Mouse (Mus musculus): ENCODE results near the gene Emp3. TPM values are rescaled to one million over a fixed set of nuclear protein-coding genes. Genes with fewer than 3 reads are reported as not detected.
"Not testable (repeated sequence)": the region's sequence is repeated elsewhere in the genome, so short reads cannot be mapped to it uniquely, and the experiment has no call there.

The Emp3 gene
- polyA plus RNA-seq, 1 experiment from 2014 or later = 16.6 TPM

- Histone ChIP-seq H3K4me1 (no peaks in the 10 kb centered on the region), H3K4me3 (no peak overlapping the region), H3K27me3 (no peaks in the 10 kb centered on the region), H3K4me2 (no peak overlapping the region), H3K9ac (no peak overlapping the region), H3K9me3 (replicated peaks) (no peaks in the 10 kb centered on the region), H3K36me3 (ENCODE audit: poor library complexity, severe bottlenecking) (peaks cover 96% of the 10 kb centered on the region), H3K27ac (no peak overlapping the region)
- 97% methylated on average over 4 of the region's 4 CpGs for WGBS
- no peak for ATAC-seq
Measured at GRCm38 (mm10) chr7:45880531-45880930, 40.7 kb downstream of the Emp3 start.

GRCm38 (mm10) chr7:45878278-45878677 is 42.9 kb downstream of the Emp3 start, which contains the start of gene Grin2d:
TSS of gene Grin2d (minus strand) at chr7:45878378.
- 96% methylated on average over 1 of the region's 1 CpGs for WGBS
- not testable (repeated sequence) for H3K4me2 ChIP-seq; H3K9me3 ChIP-seq (replicated peaks); H3K4me3 ChIP-seq; H3K9ac ChIP-seq; H3K27ac ChIP-seq; ATAC-seq; H3K27me3 ChIP-seq
- Histone ChIP-seq H3K4me1 (peaks cover 18% of the 10 kb centered on the region), H3K36me3 (ENCODE audit: poor library complexity, severe bottlenecking) (peaks cover 88% of the 10 kb centered on the region)

DNA sequence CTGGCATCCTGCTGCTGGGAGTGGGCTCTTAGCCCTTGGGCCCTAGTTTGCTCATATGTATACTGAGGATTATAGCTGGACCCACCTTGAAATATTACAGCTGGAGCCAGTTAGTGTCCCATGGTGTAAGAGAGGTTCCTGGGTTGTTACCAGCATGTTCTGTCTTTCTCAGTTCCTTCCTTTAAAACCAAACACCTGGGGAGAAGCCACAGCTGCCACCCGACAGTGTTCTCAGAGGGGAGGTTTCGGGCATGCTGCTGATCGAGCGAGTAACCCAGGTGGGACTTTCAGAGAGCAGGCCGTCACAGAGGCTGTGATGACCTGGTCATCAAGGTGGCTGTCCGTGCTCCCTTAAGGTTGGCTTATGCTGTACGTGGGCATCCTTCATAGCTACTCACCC is 44.3 kb downstream of the Emp3 start:
- H3K4me3 ChIP-seq = no peak overlapping the region
- peaks cover 74% of the 10 kb centered on the region for H3K36me3 ChIP-seq (ENCODE audit: poor library complexity, severe bottlenecking)
- no peak overlapping the region for H3K4me2 ChIP-seq
- H3K9ac ChIP-seq = no peak overlapping the region
- no peak overlapping the region for H3K27ac ChIP-seq
- ATAC-seq = no peak
- WGBS = 95% methylated on average over 7 of the region's 7 CpGs
- H3K9me3 ChIP-seq (replicated peaks) = no peaks in the 10 kb centered on the region
- no peaks in the 10 kb centered on the region for H3K27me3 ChIP-seq
- H3K4me1 ChIP-seq = peaks cover 18% of the 10 kb centered on the region

DNA sequence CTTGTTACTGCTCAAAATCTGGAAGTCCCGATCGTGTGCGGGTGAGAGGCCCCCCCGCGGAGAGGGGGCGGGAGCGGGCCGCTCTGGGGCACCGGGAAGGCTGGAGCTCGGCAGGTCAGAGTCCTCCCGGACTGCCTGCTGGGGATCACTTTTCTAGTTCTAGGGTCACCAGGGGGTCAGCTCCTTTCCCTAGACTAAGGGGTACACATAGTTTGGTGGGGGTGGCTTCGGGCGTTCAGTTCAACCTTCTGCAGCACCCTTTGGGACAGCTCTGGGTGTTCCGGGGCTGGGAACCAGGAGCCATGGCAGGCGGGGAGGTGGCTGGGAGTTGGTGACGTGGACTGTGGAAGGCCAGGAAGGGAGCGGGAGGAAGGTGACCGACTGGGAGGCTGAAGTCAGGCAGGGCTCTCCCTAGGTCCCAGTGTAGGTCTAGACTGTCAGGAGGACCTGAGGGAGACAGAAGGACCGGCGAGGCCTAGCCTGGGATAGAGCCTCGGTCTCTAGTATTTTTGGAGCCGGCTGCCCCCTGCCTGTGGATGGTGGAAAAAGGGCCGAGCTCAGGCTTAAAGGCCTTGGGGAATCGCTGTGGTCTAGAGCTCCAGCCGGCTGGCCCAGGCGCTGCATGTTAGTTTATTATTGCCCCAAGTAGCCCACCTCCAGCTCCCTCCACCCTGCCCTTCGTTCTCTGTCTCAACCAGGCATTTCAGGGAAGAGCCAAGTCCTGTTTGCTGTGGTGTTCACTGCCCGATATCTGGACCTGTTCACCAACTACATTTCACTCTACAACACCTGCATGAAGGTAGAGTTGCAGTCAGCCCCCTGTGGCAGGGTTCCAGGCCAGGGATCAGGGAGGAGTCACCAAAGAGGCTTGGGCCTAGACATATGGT is 47.9 kb downstream of the Emp3 start:
- ATAC-seq = peak; percentile 46

DNA sequence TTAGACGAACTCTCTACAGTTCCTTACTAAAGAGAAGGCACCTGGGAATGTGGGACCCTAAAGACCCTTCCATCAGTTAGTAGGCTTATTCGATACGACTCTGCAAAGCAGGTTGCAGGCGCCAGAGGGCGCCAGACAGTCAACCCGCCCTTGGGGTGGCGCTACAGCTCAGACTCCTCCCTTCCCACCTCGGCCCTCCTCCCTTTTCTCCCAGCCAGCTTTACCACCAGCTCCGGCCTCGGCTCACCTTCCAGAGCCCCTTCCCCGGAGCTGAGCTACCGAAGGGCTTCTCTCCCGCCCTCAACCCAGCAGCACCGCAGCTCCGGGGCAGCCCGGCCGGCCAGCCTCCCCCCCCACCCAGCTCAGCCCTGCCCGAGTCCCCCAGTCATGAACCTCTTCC is 48.6 kb downstream of the Emp3 start, which contains the start of gene Kdelr1:
TSS of gene Kdelr1 (plus strand) at position 149 of the 400 bp plus-strand sequence.
- peak within 1 kb of the TSS; percentile 86 for H3K4me3 ChIP-seq
- H3K9me3 ChIP-seq (replicated peaks) = no peaks in the 10 kb centered on the region
- ATAC-seq = peak; percentile 84
- under 1% methylated on average over 15 of the region's 18 CpGs for WGBS
- peak within 1 kb of the TSS; percentile 97 for H3K9ac ChIP-seq
- H3K4me1 ChIP-seq = peaks cover 50% of the 10 kb centered on the region
- H3K36me3 ChIP-seq (ENCODE audit: poor library complexity, severe bottlenecking) = peaks cover 35% of the 10 kb centered on the region
- H3K4me2 ChIP-seq = peak within 1 kb of the TSS; percentile 92
- H3K27ac ChIP-seq = peak within 1 kb of the TSS; percentile 83
- peaks cover 40% of the 10 kb centered on the region for H3K27me3 ChIP-seq

More for the DNA sequence above, 47.9 kb downstream of the Emp3 start:
- Histone ChIP-seq H3K4me3 (peak overlapping the region; percentile 86), H3K27ac (peak overlapping the region; percentile 83), H3K27me3 (peaks cover 35% of the 10 kb centered on the region), H3K4me2 (peak overlapping the region; percentile 92), H3K9ac (peak overlapping the region; percentile 97), H3K36me3 (ENCODE audit: poor library complexity, severe bottlenecking) (peaks cover 39% of the 10 kb centered on the region), H3K4me1 (peaks cover 43% of the 10 kb centered on the region), H3K9me3 (replicated peaks) (no peaks in the 10 kb centered on the region)
- 2% methylated on average over 28 of the region's 28 CpGs for WGBS

DNA sequence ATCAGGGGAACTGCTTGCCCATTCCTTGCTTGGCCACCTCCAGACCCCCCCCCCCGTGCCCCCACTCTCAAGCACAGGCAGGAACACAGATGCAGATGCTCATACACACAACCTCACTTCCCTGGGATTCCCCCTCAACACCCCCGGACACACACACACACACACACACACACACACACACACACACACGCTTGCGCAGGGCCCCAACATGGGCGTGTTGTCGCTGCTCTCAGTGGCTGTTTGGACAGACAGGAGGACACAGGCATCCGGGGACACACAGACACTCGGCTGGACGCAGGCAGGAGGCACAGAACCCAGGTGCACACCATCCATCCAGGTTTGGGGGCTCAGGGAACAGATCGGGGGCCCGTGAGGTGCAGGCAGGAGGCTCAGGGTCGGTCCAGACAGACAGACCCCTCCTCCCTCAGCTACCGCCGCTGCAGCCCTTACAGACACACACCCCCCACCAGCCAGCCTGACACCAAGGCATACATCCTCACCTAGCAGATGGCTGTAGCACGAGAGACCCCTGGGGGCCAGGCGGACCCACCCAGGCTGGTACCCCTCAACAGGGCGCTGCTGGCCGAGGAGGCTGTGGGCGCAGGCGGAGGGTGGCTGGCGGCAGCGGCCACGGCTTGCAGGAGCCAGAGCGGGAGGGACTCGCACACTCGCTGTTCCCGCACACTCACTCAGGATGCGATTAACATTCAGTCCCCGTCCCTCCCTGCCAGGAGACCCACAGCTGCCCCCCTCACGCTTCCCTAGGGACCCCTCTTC is 50.7 kb downstream of the Emp3 start:
- WGBS = 0% methylated on average over 24 of the region's 30 CpGs
- Histone ChIP-seq H3K36me3 (ENCODE audit: poor library complexity, severe bottlenecking) (peaks cover 13% of the 10 kb centered on the region), H3K9ac (peak overlapping the region; percentile 66), H3K9me3 (replicated peaks) (no peaks in the 10 kb centered on the region), H3K4me1 (peaks cover 63% of the 10 kb centered on the region), H3K27ac (no peak overlapping the region), H3K27me3 (peaks cover 46% of the 10 kb centered on the region), H3K4me2 (peak overlapping the region; percentile 63), H3K4me3 (peak overlapping the region; percentile 35)
- ATAC-seq = no peak

GRCm38 (mm10) chr7:45869787-45870186 is 51.4 kb downstream of the Emp3 start:
- no peak overlapping the region for H3K27ac ChIP-seq
- peak overlapping the region; percentile 66 for H3K9ac ChIP-seq
- H3K9me3 ChIP-seq (replicated peaks) = no peaks in the 10 kb centered on the region
- peaks cover 7% of the 10 kb centered on the region; the same call in 1 of the 2 replicates for H3K36me3 ChIP-seq (ENCODE audit: poor library complexity, severe bottlenecking)
- WGBS = 10% methylated on average over 12 of the region's 14 CpGs
- peak overlapping the region; percentile 63 for H3K4me2 ChIP-seq
- peaks cover 59% of the 10 kb centered on the region for H3K4me1 ChIP-seq
- H3K27me3 ChIP-seq = peaks cover 46% of the 10 kb centered on the region
- H3K4me3 ChIP-seq = peak overlapping the region; percentile 35
- no peak for ATAC-seq

- H3K9ac ChIP-seq = 0 out of 2 replicates have a peak overlapping the region, but pooled peaks have one; percentile 66
- H3K36me3 ChIP-seq (ENCODE audit: poor library complexity, severe bottlenecking) = peaks cover 1% of the 10 kb centered on the region; the same call in 1 of the 2 replicates
- no peak for ATAC-seq
- peak overlapping the region; percentile 35; the same call in 1 of the 2 replicates for H3K4me3 ChIP-seq
- H3K27ac ChIP-seq = no peak overlapping the region
- peak overlapping the region; percentile 63 for H3K4me2 ChIP-seq
- peaks cover 46% of the 10 kb centered on the region for H3K27me3 ChIP-seq
- H3K9me3 ChIP-seq (replicated peaks) = no peaks in the 10 kb centered on the region
- peaks cover 54% of the 10 kb centered on the region for H3K4me1 ChIP-seq
- WGBS = 25% methylated on average over 8 of the region's 8 CpGs
Measured at GRCm38 (mm10) chr7:45869107-45869670, 52.0 kb downstream of the Emp3 start.

Other genes starting within 250 kb of the Emp3 start
- gene Ntn5, start 237.4 kb downstream of the Emp3 start, polyA plus RNA-seq (2015; fragmentation: Nextera tagmentation; extraction: Ambion mirVana) = 0.15 TPM in 1 of 2 replicates, not detected in the other
- 0.16 and 0.17 TPM in 2 replicates for gene Sec1, start 227.0 kb downstream of the Emp3 start, polyA plus RNA-seq (2015; fragmentation: Nextera tagmentation; extraction: Ambion mirVana)
- 14.9 and 19.8 TPM in 2 replicates for gene Car11, start 221.6 kb downstream of the Emp3 start, polyA plus RNA-seq (2015; fragmentation: Nextera tagmentation; extraction: Ambion mirVana)
- gene Dbp, start 216.3 kb downstream of the Emp3 start, polyA plus RNA-seq (2015; fragmentation: Nextera tagmentation; extraction: Ambion mirVana) = 2.5 and 3.0 TPM in 2 replicates
- gene Rpl18, start 205.9 kb downstream of the Emp3 start, polyA plus RNA-seq (2015; fragmentation: Nextera tagmentation; extraction: Ambion mirVana) = 808 and 823 TPM in 2 replicates
- 25.3 and 29.7 TPM in 2 replicates for gene Sphk2, start 203.4 kb downstream of the Emp3 start, polyA plus RNA-seq (2015; fragmentation: Nextera tagmentation; extraction: Ambion mirVana)
- gene Fam83e, start 200.2 kb downstream of the Emp3 start, polyA plus RNA-seq (2015; fragmentation: Nextera tagmentation; extraction: Ambion mirVana) = 1.3 TPM in 2 replicates
- not detected in 2 replicates for gene Spaca4, start 195.6 kb downstream of the Emp3 start, polyA plus RNA-seq (2015; fragmentation: Nextera tagmentation; extraction: Ambion mirVana)
- 12.4 and 13.1 TPM in 2 replicates for gene Lmtk3, start 137.7 kb downstream of the Emp3 start, polyA plus RNA-seq (2015; fragmentation: Nextera tagmentation; extraction: Ambion mirVana)
- 4.1 and 4.4 TPM in 2 replicates for gene Sult2b1, start 136.7 kb downstream of the Emp3 start, polyA plus RNA-seq (2015; fragmentation: Nextera tagmentation; extraction: Ambion mirVana)
- 314 and 335 TPM in 2 replicates for gene Cyth2, start 106.8 kb downstream of the Emp3 start, polyA plus RNA-seq (2015; fragmentation: Nextera tagmentation; extraction: Ambion mirVana)
- 0.45 and 0.49 TPM in 2 replicates for gene Kcnj14, start 96.6 kb downstream of the Emp3 start, polyA plus RNA-seq (2015; fragmentation: Nextera tagmentation; extraction: Ambion mirVana)
- gene Grwd1, start 90.5 kb downstream of the Emp3 start, polyA plus RNA-seq (2015; fragmentation: Nextera tagmentation; extraction: Ambion mirVana) = 49.2 and 53.6 TPM in 2 replicates
- gene Kdelr1, start 48.6 kb downstream of the Emp3 start, polyA plus RNA-seq (2015; fragmentation: Nextera tagmentation; extraction: Ambion mirVana) = 31.6 and 33.9 TPM in 2 replicates
- gene Grin2d, start 43.0 kb downstream of the Emp3 start, polyA plus RNA-seq (2015; fragmentation: Nextera tagmentation; extraction: Ambion mirVana) = 0.48 TPM in 2 replicates
- gene Syngr4, start 24.7 kb downstream of the Emp3 start, polyA plus RNA-seq (2015; fragmentation: Nextera tagmentation; extraction: Ambion mirVana) = 0.62 and 0.92 TPM in 2 replicates
- 3.7 and 4.3 TPM in 2 replicates for gene Tmem143, start 24.5 kb downstream of the Emp3 start, polyA plus RNA-seq (2015; fragmentation: Nextera tagmentation; extraction: Ambion mirVana)
- 2.5 and 3.5 TPM in 2 replicates for gene Ccdc114, start 2.7 kb upstream of the Emp3 start, polyA plus RNA-seq (2015; fragmentation: Nextera tagmentation; extraction: Ambion mirVana)
- gene Abcc6, start 108.9 kb upstream of the Emp3 start, polyA plus RNA-seq (2015; fragmentation: Nextera tagmentation; extraction: Ambion mirVana) = 0.13 and 0.28 TPM in 2 replicates
- gene Nomo1, start 112.3 kb upstream of the Emp3 start, polyA plus RNA-seq (2015; fragmentation: Nextera tagmentation; extraction: Ambion mirVana) = 30.7 and 32.3 TPM in 2 replicates
- 1.1 and 2.6 TPM in 2 replicates for gene Kcnj11, start 179.4 kb upstream of the Emp3 start, polyA plus RNA-seq (2015; fragmentation: Nextera tagmentation; extraction: Ambion mirVana)

All from forebrain, embryonic 13.5 days (tissue).